Comparison of ENCODE assay signal across 10 mouse cellular contexts in genomic region chr10:108088883-108089282, GRCm38 (mm10).
A peak's percentile ranks its signal among the peaks of the same experiment; 100 is the strongest.
DNase-seq lines count a peak whose midpoint lies in the region; ATAC-seq lines count a peak whose summit lies in the region.
"Had no signal": no experiment of that assay in that cellular context is flagged by ENCODE, and none has a peak within 500 bp of the region (broad histone marks: within the 10 kb centered on the region; RNA-seq: fewer than 3 reads in every experiment).

No protein-coding gene starts in this region.

- no peaks in the 10 kb centered on the region for H3K27me3 ChIP-seq in forebrain, embryonic 15.5 days
- H3K27me3 ChIP-seq: Patski had no signal

- no peaks in the 10 kb centered on the region for H3K9me3 ChIP-seq in forebrain, embryonic 15.5 days

- H3K9ac ChIP-seq in forebrain, embryonic 15.5 days (replicated peaks) = no peak overlapping the region

- WGBS in forebrain, embryonic 15.5 days = 71% methylated on average over 8 of the region's 8 CpGs

- no peak overlapping the region for H3K4me3 ChIP-seq in forebrain, embryonic 15.5 days

- DNase-seq in left cerebral cortex, adult 18-20 months (ENCODE audit: low spot score in 2 of 2) = peak; percentile 13 to 36
- DNase-seq in left cerebral cortex, adult 11 months (ENCODE audit: low spot score) = no peak
- DNase-seq in heart, postnatal 25 days (ENCODE audit: low spot score) = peak; percentile 3
- DNase-seq in right cerebral cortex, adult 2 months (ENCODE audit: low spot score in 2 of 2) = peak; percentile 26 to 44
- DNase-seq in thymus, postnatal 10 days (ENCODE audit: low spot score in 2 of 2) = no peak
- DNase-seq in kidney, adult 18-20 months = no peak
- no peak for DNase-seq in gastrocnemius, postnatal 10 days
- DNase-seq: cerebellum, adult 9-10 months had no signal

- 0 out of 2 replicates have a peak overlapping the region, but pooled peaks have one; percentile 0 for H3K27ac ChIP-seq in forebrain, embryonic 15.5 days (replicated peaks)

- intact Hi-C loops in heart, postnatal 25 days (cut with DNase I) = loop anchor here (5.0 kb wide), 2 partner anchors 73 to 157 kb away; partner anchors contain the start of gene Ppp1r12a

- no peak for ATAC-seq in forebrain, embryonic 15.5 days (replicated peaks)
- ATAC-seq: Patski had no signal

- H3K4me2 ChIP-seq in forebrain, embryonic 15.5 days (replicated peaks) = no peak overlapping the region

- no peaks in the 10 kb centered on the region for H3K36me3 ChIP-seq in forebrain, embryonic 15.5 days

- peaks cover 2% of the 10 kb centered on the region; the same call in 1 of the 2 replicates for H3K4me1 ChIP-seq in forebrain, embryonic 15.5 days

Comparison
In these comparisons a context has a peak if more than half of its experiments do, and no peak if none do; other contexts are left out.
1. DNase-seq: peak in left cerebral cortex, adult 18-20 months (2 of 2), heart, postnatal 25 days (single experiment) and right cerebral cortex, adult 2 months (2 of 2); none in left cerebral cortex, adult 11 months (single experiment), thymus, postnatal 10 days (0 of 2), kidney, adult 18-20 months (single experiment) and gastrocnemius, postnatal 10 days (single experiment).